Mouse (Mus musculus) liver, adult (tissue): ENCODE data around the gene Tle3.

Experiments used
- GATA4 ChIP-seq: IDR thresholded peaks from 2 replicates; pipeline ENCODE4 v1.6.1; 2014; ENCODE audit warnings: mild to moderate bottlenecking, low read length; ENCODE audit not compliant: insufficient replicate concordance

The Tle3 gene

DNA sequence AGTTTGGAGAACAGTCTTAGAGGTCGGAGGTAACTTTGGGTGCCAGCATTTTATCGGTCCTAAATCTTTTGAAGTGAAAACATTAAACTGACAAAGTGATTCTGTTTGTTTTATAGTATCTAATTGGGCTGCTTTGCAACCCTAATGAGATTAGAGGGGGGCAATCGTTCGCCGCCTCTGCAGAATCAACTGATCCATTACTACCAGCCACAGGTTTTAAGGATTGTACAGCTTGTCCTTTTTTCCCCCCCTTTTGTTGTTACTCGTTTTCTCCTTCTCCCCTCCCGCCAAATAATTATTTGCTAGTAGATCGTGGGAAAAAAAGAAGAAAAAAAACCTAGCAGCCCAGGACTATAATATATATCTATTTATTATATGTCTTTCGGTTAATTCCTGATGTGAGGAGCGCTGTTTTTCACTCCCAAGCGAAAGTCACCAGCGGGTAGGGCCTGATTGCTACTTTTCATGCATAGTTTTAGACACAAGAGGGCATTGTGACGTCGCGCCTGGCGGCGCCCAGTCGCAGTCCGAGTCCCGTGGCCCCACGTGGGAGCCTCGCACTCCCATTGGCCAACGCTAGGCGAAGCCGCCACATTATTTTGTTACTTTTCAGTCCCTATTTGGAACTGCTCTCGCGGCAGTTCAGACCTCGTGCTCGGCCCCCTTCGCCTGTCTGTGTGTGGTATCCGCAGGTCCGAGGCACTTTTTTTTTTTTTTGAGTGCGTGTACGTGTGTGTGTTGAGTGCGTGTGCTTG lies at the start of gene Tle3:
TSS of gene Tle3 (plus strand) at position 612 of the 755 bp plus-strand sequence.
- TF ChIP-seq GATA4, result peak; percentile 27; the same call in 1 of the 2 replicates

DNA sequence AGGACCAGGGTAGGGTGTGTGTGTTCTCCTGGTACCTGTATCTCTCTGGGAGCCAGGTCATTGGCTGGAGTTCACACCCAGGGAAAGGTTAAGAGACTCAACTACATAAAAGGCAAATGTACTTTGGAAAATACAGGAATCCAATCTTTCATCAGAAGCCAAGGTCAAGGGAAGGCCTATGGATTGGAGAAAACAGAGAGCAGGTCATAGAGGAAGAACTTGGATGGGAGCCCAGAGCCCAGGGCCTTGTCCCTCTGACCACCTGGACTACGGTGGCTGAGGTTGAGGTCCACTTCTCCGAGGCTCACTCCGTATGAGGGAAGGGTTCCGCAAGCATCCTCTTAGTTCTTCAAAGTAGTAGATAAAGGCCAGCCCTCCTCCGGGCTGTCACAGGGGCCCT lies 48.9 kb upstream of the Tle3 start:
- no peak for TF ChIP-seq GATA4

DNA sequence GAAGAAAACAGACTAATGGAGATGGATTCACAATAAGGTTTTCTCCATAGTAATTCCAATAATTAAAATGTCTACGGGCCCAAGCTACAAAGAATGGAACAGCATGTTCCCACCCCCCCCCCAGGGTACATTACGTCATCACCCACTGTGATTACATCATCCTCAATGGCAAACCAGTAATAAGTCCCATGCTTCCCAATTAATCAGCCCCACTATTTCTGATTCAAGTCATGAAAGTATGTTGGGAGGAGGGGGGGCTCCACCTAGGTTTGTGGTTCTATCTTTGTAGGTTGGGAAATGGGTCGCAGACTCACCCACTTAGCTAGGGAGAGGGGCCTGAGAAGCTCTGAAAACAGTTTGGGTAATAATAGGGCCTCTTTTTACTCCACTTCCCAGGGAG lies 48.3 kb upstream of the Tle3 start:
- no peak for TF ChIP-seq GATA4

DNA sequence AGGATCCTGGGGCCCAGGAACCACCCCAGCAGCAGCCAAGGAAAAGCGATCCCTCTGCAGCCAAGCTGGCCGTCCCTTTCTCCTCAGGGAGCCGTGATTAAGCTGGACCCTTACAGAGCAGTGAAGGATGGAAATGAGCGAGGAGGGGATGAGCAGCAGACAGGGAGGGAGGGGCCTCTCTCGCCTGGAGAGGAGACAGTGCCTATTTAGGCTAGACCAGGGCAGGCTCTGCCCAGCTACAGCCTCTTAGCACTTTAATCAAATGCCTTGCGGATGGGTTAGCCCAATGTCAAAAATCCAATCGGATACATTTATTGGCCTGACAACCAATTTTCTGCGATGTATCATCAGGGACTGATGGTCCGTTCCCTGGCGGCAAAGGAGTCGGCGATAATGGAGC lies 47.8 kb upstream of the Tle3 start:
- no peak for TF ChIP-seq GATA4

DNA sequence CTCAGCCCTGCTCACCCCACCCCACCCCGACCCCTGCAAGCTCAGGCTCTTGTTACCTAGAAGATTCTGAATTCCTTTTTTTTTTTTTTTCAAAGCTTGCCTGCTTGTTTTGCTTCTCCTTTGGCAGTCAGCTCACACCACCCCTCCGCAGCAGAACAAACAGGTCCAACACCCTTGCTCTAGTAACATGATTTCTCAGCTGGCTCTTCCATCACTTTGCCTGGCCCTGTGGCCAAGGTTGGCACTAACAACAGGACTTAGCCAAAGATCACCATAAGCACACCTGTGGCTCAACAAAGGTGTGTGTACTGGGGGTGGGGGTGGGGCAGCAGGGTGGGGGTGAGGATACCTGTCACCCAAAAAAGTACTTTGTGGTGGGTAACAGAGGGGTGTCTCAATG lies 47.2 kb upstream of the Tle3 start:
- TF ChIP-seq GATA4, result no peak

- TF ChIP-seq GATA4, result no peak
Observed at GRCm38 (mm10) chr9:61325931-61326351, 46.2 kb upstream of the Tle3 start.

DNA sequence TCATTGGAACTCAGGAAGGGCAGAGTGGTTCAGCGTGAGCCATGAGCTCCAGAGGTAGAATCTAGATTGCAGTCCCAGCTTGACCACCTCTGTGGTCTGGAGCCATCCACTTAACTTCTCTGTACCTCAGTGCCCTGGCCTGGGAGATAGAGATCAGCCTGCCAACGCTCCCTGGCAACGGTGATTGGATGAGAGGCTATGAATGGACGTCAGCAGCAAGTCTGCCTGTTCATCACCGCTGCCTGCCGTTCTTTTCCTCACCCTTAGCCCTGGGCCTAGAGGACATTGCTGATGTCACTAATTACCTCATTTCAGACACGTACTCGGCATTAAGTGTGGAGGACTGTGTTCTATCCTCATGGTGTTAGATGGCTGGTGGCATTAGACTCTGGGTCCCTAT lies 45.2 kb upstream of the Tle3 start:
- no peak for TF ChIP-seq GATA4

DNA sequence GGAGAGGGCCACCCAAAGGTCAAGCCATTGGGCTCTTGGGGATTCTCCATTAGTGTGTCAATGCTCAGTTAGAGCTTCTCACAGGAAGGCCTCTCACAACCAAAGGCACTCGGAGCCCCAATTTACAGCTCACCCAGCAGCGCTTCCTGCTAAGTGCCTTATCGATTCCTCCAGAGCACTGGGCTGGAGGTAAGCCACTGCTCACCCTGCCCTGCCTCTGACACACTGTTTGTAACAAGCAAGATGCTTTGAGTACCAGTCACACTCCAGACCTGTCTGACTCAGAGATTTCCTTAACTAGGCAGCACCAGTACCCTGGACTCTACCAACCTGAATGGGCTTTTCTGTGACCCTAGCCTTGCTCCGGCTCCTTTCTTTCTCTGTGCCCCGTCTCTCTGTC lies 44.0 kb upstream of the Tle3 start:
- TF ChIP-seq GATA4, result no peak

GRCm38 (mm10) chr9:61330747-61331146 lies 41.4 kb upstream of the Tle3 start:
- no peak for TF ChIP-seq GATA4

DNA sequence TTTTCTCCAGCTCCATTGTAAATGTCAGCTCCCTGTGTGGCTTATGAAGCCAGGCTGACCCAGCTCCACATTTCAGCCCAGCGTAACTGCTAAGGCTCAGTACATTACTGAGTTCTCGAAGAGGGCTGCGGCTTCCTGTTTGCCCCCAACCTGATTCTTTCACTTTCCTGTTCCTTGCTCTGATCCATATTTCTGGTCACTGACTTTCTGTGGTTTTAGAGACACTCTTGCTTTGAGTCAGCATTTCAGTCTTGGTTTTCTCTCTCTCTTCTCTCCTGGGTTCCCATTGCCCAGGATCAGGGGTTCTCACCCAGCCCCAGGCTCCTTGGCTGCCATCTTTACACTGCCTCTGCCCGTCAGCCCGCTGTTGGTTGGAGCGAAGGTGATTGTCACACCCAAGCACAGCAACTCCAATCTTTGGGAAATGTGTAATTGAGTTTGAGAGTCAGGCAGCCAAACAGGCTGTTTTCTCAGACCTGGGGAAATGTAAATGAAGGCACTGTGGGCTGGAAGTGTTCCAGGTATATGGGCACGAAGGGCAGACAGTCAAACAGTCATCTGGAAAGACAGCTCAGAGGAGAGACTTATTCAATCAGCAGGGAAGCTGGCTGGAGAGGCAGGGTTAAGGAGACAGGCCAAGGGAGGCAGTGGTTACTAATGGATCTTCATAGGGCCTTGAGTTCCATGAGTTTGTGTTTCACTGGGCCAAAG lies 39.8 kb upstream of the Tle3 start:
- TF ChIP-seq GATA4, result no peak

DNA sequence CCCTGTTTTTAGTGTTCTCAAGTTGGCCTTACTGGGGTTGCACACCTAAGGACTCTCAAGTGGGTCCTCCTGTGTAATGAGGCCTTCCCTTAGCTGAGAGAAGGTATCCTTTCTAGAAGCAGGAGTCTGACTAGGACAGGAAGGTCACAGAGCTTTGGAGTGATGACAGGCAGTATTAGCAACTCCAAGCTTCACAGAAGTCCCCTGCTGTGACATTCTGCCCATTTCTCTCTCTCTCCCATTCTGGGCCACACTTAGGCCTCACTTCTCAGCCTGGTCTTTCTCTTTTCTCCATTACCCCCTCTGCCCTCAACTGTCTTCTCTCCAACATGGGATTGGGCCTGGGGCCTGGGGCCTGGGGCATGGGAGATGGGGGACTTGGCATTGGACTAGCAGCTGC lies 36.0 kb upstream of the Tle3 start:
- no peak for TF ChIP-seq GATA4

DNA sequence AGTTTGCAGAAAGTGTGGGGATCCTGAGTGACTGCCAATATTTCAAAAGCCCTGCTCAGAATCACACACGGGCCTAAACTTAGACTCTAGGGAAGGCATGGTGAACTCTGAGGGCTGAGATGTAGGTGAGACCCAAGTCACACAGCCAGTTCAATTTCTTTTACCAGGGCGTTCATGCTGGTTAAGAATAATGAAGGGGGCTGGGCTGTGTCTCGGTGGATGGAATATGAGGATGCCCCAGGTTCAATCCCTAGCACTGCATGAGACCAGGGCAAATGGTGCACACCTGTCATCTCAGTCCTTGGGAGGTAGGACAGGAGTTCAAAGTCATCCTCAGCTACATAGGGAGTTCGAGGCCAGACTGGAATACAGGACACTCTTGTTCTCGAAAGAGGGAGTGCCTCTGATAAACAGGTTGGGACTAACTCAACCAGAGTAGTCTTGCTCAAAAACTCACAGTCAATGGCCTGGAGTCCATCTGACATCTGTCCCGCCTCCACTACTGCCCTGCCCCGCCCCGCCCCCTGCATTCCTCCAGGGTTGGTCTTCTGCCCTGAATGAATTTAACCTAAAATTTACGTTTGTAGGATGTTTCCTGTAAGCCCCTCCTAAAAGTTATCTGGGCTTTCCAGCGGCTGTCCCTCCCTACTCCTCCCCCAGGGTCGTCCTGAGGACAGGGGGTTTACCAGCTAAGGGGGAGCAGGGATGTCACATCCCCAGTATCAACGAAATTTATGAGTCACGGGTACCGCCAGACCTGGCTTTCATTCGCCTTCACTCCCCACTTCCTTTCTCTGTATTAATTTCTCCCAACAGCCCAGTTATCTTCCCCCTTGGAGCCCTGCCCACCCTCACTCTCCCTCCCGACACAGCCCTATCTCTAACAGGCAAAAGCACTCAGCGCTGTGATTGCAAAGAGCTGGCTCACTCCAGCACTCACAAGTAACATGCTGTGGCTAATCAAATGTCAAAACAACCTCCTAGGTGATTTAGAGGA lies 35.3 kb upstream of the Tle3 start:
- TF ChIP-seq GATA4, result peak; percentile 69; the same call in 1 of the 2 replicates

- no peak for TF ChIP-seq GATA4
Observed at GRCm38 (mm10) chr9:61337665-61338064, 34.5 kb upstream of the Tle3 start.

DNA sequence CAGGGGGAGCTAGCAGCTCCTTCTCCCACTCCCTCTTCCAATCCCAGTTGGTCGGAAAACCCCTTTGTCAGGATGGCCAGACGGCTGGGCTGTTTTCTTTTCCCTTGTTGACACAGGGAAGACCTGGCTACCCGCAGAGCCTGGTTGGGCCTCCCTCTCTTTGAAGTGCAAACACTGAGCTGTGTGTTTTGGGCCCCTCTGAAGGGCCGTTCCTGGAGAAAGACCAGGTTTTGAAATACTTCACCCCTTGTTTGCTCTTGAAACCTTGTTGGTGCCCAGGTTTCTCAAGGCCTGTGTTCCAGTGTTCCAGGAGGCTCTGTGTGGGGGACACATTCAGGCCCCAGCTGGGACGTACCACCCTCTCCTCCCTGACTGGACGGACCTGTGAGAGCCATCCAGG lies 32.9 kb upstream of the Tle3 start:
- no peak for TF ChIP-seq GATA4

DNA sequence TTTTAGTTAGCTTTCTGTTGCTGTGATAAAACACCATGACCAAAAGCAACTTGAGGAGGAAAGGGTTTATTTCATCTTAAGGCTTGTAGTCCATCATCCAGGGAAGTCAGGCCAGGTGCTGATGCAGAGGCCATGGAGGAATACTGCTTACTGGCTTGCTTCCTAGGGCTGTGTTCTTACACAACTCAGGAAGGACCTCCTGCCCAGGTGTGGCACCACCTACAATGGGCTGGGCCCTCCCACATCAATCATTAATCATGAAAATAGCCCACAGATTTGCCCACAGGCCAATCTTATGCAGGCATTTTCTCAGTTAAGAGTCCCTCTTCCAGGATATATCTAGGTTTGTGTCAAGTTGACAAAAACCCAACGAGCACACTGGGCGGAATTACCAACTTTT lies 31.8 kb upstream of the Tle3 start:
- TF ChIP-seq GATA4, result no peak
